Mouse (Mus musculus) spleen, postnatal 4 days (tissue): ENCODE results near the gene Dydc1.

Source experiments
- DNase-seq, 2 experiments: peaks; one replicate each; pipeline ENCODE4 v3.0.0; 2022; ENCODE audit warnings: low spot score in 2 of 2

Dydc1 gene

GRCm38 (mm10) chr14:41098726-41099125 is 26.0 kb downstream of the Dydc1 start:
- DNase-seq = no peak

GRCm38 (mm10) chr14:41100712-41101111 is 28.0 kb downstream of the Dydc1 start:
- no peak for DNase-seq

DNA sequence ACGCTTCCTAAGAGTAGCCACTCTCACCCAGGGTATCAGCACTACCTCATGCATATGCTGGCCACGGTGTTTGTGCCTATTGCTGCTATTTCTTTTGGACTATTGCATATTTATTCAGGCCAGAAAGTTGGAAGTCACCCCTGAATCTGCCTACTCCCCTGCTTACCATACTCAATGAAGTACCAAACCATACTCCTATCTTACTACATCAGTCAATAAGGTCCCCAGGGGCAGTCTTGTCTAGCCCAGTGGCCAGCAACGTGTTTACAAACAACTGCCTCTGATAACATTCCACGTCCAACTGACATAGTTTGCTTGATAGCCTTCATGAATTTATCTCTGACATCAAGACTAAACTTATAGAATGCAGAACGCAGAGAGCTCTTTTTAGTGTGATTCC is 28.5 kb downstream of the Dydc1 start:
- DNase-seq = no peak

DNA sequence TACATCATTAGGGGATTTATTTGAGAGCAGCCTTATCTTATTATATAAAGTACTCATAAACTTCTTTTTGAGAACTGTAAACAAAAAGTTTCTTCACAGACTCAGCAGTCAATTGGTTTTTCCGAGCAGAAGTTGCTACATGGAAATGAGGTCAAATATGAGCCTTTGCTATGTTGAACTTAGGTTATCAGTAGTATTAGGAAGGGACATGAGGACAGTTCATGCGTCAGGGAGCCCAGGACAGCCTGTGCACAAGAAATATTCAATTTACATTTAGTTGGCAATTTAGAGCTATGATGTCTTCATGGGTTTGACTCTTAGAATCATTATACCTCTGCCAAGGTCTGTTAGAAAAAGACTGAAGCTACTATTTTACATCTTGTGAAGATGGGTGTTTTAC is 29.6 kb downstream of the Dydc1 start:
- no peak for DNase-seq

DNA sequence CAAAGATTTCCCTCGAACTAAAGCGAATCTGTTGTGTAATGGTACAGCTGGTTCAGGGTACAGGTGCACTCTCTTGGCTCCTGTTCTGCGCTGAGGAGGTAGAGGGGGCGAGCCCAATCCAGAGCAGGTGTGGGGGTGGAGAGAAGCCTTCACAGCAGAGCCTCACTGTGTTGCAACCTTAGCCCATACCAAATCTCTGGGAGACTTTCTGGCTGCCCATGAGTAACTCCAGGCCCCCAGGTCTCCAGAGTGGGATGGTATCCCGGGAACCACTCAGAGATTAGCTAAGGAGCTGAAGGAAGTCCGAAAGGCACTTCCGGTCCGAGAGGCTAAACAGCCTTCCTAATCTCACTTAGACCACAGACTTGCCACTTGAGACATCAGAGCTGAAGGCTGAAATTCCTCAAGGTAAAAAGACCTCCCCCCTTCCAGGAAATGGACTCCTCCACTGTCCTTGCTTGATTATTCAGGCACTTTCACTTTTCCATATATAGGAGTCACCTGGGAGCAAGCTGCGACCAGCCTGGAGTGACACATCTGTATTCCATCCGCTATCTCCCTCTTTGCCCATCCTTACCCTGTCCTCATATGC is 32.2 kb downstream of the Dydc1 start, which contains the start of gene Mat1a:
Gene Mat1a (plus strand): TSS at position 183 of the 592 bp plus-strand sequence.
- DNase-seq = no peak

GRCm38 (mm10) chr14:41111031-41111668 is 38.4 kb downstream of the Dydc1 start:
- no peak for DNase-seq

DNA sequence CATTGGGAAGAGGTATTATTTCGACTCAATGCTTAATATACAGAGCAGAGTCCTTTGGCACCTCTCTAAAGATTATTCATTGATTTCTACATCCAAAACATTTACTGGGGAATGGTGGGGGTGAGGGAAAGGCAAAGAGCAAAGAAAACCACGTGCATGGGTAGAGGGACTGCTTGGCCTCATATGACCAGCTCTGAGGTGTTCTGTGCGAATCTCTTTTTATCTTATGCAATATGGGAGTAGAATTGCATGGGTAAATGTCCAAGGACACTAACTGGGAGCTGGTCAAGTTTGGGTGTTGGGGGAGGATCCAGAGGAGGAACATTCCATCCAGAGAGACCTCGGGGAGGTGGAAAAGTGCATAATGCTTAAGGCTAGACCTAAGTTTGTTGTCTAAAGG is 40.2 kb downstream of the Dydc1 start:
- no peak for DNase-seq

DNA sequence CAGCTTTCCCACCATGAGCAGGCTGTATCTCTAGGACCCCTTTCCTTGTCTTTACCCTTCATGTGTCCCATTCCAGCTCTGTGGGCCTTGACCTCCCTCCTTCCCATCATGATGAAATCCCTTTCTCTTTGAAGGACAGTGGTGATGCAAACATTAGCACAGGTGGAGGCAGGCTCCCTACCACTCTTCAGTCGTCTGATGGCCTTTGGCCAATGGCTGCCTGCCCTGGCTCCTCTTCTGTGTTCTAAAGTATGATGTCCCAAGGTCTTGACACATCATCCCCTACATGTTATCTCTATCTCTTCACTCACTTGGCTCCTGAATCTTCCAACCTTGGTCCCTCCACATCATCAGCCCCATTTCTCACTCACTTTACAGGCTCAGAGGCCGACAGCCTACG is 43.6 kb downstream of the Dydc1 start:
- DNase-seq = no peak

DNA sequence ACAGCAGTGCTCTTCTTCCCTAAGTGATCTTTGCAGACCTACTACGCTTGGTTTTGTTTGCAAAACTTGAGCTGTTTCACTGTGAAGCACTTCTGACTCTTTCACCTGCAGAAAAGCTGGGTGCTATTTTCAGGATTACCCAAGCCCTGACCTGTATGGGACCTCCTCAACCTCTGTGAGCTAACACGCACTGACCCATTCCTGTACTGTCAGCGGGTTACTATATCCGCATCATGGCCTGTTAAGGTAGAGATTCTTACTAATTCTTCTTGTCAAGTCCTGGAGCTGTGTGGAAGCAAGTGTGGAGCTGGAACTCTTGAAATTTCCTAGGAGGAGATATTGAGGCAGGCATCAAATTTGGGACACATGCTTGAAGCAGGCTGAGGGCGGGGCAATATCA is 52.0 kb downstream of the Dydc1 start:
- DNase-seq = no peak

GRCm38 (mm10) chr14:41127997-41128396 is 55.3 kb downstream of the Dydc1 start:
- no peak for DNase-seq

DNA sequence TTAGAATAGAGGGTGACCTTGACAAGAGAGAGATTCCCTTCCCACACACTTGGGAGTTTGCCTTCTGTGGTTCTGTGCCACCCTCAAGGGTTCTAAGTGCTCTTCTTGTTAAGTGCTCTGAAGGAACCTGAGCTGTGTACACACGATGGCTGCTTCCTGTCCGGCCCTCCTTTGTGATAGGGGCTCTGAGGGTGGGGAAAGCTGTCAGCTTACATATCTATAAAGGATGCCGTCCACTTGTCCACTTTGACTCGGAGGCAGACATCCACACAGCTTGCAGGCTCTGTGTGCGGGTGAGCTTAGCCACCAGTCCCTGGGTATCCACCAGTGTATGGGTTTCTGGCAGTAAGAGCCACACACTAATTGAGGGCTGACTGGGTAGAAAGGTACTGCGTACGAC is 58.8 kb downstream of the Dydc1 start, which contains the start of gene Sftpa1:
Gene Sftpa1 (plus strand): TSS at position 243 of the 400 bp plus-strand sequence.
- DNase-seq = no peak

GRCm38 (mm10) chr14:41137006-41137405 is 64.3 kb downstream of the Dydc1 start:
- no peak for DNase-seq

- no peak for DNase-seq
Measured at GRCm38 (mm10) chr14:41140686-41141085, 68.0 kb downstream of the Dydc1 start.
